Mouse (Mus musculus) embryonic facial prominence, embryonic 11.5 days (tissue): Measurements from ENCODE around the gene Ang2. TPM values are rescaled to one million over a fixed set of nuclear protein-coding genes. Genes with fewer than 3 reads are reported as not detected.
"Not testable (repeated sequence)": the region's sequence is repeated elsewhere in the genome, so short reads cannot be mapped to it uniquely, and the experiment has no call there.

ENCODE experiments used
- ATAC-seq: fragments of 200-750 bp; cut with Nextera tagmentation; replicated peaks from 2 replicates; pipeline ENCODE4 v1.8.0; 2017; ENCODE audit warnings: low read depth; ENCODE audit not compliant: insufficient number of reproducible peaks, low FRiP score, low TSS enrichment
- DNase-seq: peaks from one replicate; pipeline ENCODE4 v3.0.0-alpha.2; 2015; ENCODE audit warnings: low spot score
- H3K27ac ChIP-seq: fragments of 300-500 bp; sonication (generic); replicated peaks from 2 replicates; pipeline ENCODE4 v1.5.1; 2014; ENCODE audit warnings: mild to moderate bottlenecking, low read depth, low read length, control low read depth
- H3K27me3 ChIP-seq: fragments of 300-500 bp; sonication (generic); 2 replicates; pipeline ENCODE4 v1.6.1; 2014; ENCODE audit warnings: mild to moderate bottlenecking, low read length, moderate library complexity, mixed read lengths; ENCODE audit not compliant: control insufficient read depth, insufficient read depth
- H3K36me3 ChIP-seq: fragments of 300-500 bp; sonication (generic); replicated peaks from 2 replicates; pipeline ENCODE4 v1.6.1; 2014; ENCODE audit warnings: low read depth, mild to moderate bottlenecking, low read length, moderate library complexity, mixed read lengths; ENCODE audit not compliant: control insufficient read depth, insufficient read depth
- H3K4me1 ChIP-seq: fragments of 300-500 bp; sonication (generic); 2 replicates; pipeline ENCODE4 v1.6.1; 2014; ENCODE audit warnings: low read length, mixed read lengths; ENCODE audit not compliant: control insufficient read depth, insufficient read depth
- H3K4me2 ChIP-seq: fragments of 300-500 bp; sonication (generic); 2 replicates; pipeline ENCODE4 v1.6.1; 2014; ENCODE audit warnings: low read depth, mild to moderate bottlenecking, control low read depth, low read length, moderate library complexity
- H3K4me3 ChIP-seq: fragments of 300-500 bp; sonication (generic); 2 replicates; pipeline ENCODE4 v1.5.1; 2014; ENCODE audit warnings: low read depth, low read length, control low read depth
- H3K9ac ChIP-seq: fragments of 300-500 bp; sonication (generic); replicated peaks from 2 replicates; pipeline ENCODE4 v1.6.1; 2014; ENCODE audit warnings: mild to moderate bottlenecking, control low read depth, low read length
- H3K9me3 ChIP-seq: fragments of 300-500 bp; sonication (generic); replicated peaks from 2 replicates; pipeline ENCODE4 v1.6.1; 2016; ENCODE audit warnings: mild to moderate bottlenecking, low read length, inconsistent platforms, mixed read lengths; ENCODE audit not compliant: control insufficient read depth
- WGBS: fragments of 180-500 bp; shearing (Covaris S2); extraction: QIAGEN DNeasy Blood & Tissue Kit; methylation state at CpG from one replicate; pipeline ENCODE4 v1.1.7; 2014; 5-methylcytosine and 5-hydroxymethylcytosine counted together
- polyA plus RNA-seq: library from polyadenylated mRNA; unstranded; fragments of >200 nt; fragmentation: Nextera tagmentation; extraction: Ambion mirVana; gene quantifications from 2 replicates; pipeline ENCODE4 v1.2.1, GENCODE M21; 2014

The Ang2 gene
- polyA plus RNA-seq, 1 experiment from 2014 or later, result not detected

GRCm38 (mm10) chr14:51200054-51200453 is 1.1 kb upstream of the Ang2 start:
- DNase-seq (no peak), ATAC-seq (no peak)
- Histone ChIP-seq H3K4me3 (no peak overlapping the region), H3K27ac (no peak overlapping the region), H3K27me3 (no peaks in the 10 kb centered on the region), H3K9ac (no peak overlapping the region), H3K4me1 (no peaks in the 10 kb centered on the region), H3K4me2 (no peak overlapping the region), H3K9me3 (no peaks in the 10 kb centered on the region), H3K36me3 (no peaks in the 10 kb centered on the region)
- WGBS, result 98% methylated on average over 2 of the region's 2 CpGs

GRCm38 (mm10) chr14:51195681-51196080 is 3.3 kb downstream of the Ang2 start:
- ATAC-seq (no peak), DNase-seq (no peak)
- 93% methylated on average over 4 of the region's 4 CpGs for WGBS
- Histone ChIP-seq H3K4me1 (no peaks in the 10 kb centered on the region), H3K4me3 (no peak overlapping the region), H3K27me3 (no peaks in the 10 kb centered on the region), H3K36me3 (no peaks in the 10 kb centered on the region), H3K4me2 (no peak overlapping the region), H3K9me3 (no peaks in the 10 kb centered on the region), H3K27ac (no peak overlapping the region), H3K9ac (no peak overlapping the region)

GRCm38 (mm10) chr14:51181051-51181450 is 17.9 kb downstream of the Ang2 start:
- H3K4me3 ChIP-seq, DNase-seq, H3K27ac ChIP-seq, H3K36me3 ChIP-seq, H3K4me2 ChIP-seq, H3K9ac ChIP-seq, ATAC-seq, H3K27me3 ChIP-seq, H3K9me3 ChIP-seq, H3K4me1 ChIP-seq: not testable (repeated sequence)
- WGBS, result 76% methylated on average over 2 of the region's 2 CpGs

- ATAC-seq (no peak), DNase-seq (no peak)
- H3K4me2 ChIP-seq, result no peak overlapping the region
- WGBS, result 51% methylated on average over 4 of the region's 4 CpGs
- H3K9ac ChIP-seq, result no peak overlapping the region
- H3K27ac ChIP-seq, result no peak overlapping the region
- H3K9me3 ChIP-seq, result no peaks in the 10 kb centered on the region
- H3K36me3 ChIP-seq, result no peaks in the 10 kb centered on the region
- H3K4me1 ChIP-seq, result no peaks in the 10 kb centered on the region
- H3K4me3 ChIP-seq, result no peak overlapping the region
- H3K27me3 ChIP-seq, result no peaks in the 10 kb centered on the region
Observed at GRCm38 (mm10) chr14:51173843-51174242, 25.1 kb downstream of the Ang2 start.

- not testable (repeated sequence) for H3K27ac ChIP-seq, DNase-seq, H3K27me3 ChIP-seq, H3K4me3 ChIP-seq, H3K9me3 ChIP-seq, H3K4me2 ChIP-seq, ATAC-seq, H3K36me3 ChIP-seq, H3K4me1 ChIP-seq, H3K9ac ChIP-seq
- 51% methylated on average over 4 of the region's 4 CpGs for WGBS
Observed at GRCm38 (mm10) chr14:51172947-51173346, 26.0 kb downstream of the Ang2 start.

GRCm38 (mm10) chr14:51172095-51172865 is 26.7 kb downstream of the Ang2 start:
- not testable (repeated sequence) for H3K9ac ChIP-seq, H3K4me1 ChIP-seq, H3K4me2 ChIP-seq, H3K9me3 ChIP-seq, H3K27me3 ChIP-seq, H3K36me3 ChIP-seq, H3K27ac ChIP-seq, ATAC-seq, H3K4me3 ChIP-seq
- DNase-seq, result peak; percentile 75
- 38% methylated on average over 9 of the region's 9 CpGs for WGBS

- Histone ChIP-seq H3K9ac (no peak overlapping the region), H3K9me3 (no peaks in the 10 kb centered on the region), H3K4me3 (no peak overlapping the region), H3K36me3 (no peaks in the 10 kb centered on the region), H3K27ac (no peak overlapping the region), H3K4me2 (no peak overlapping the region), H3K27me3 (no peaks in the 10 kb centered on the region), H3K4me1 (no peaks in the 10 kb centered on the region)
- no peak for ATAC-seq
- DNase-seq, result no peak
Observed at GRCm38 (mm10) chr14:51166068-51166467, 32.9 kb downstream of the Ang2 start.

- H3K4me1 ChIP-seq, result no peaks in the 10 kb centered on the region
- no peak overlapping the region for H3K4me2 ChIP-seq
- H3K36me3 ChIP-seq, result no peaks in the 10 kb centered on the region
- H3K9me3 ChIP-seq, result no peaks in the 10 kb centered on the region
- no peaks in the 10 kb centered on the region for H3K27me3 ChIP-seq
- WGBS, result 87% methylated on average over 1 of the region's 1 CpGs
- no peak overlapping the region for H3K4me3 ChIP-seq
- DNase-seq, result no peak
- no peak overlapping the region for H3K9ac ChIP-seq
- no peak overlapping the region for H3K27ac ChIP-seq
- no peak for ATAC-seq
Observed at GRCm38 (mm10) chr14:51165435-51165834, 33.5 kb downstream of the Ang2 start.
